Mouse (Mus musculus): ENCODE measurements around the gene Rgmb. TPM values are rescaled to one million over a fixed set of nuclear protein-coding genes. Genes with fewer than 3 reads are reported as not detected.

Rgmb gene
- total RNA-seq (2014; rRNA removed; ENCODE audit: low replicate concordance) (15.7 and 26.9 TPM in 2 replicates), polyA plus RNA-seq (2015; fragmentation: Nextera tagmentation; extraction: Ambion mirVana) (7.2 and 8.4 TPM in 2 replicates)

DNA sequence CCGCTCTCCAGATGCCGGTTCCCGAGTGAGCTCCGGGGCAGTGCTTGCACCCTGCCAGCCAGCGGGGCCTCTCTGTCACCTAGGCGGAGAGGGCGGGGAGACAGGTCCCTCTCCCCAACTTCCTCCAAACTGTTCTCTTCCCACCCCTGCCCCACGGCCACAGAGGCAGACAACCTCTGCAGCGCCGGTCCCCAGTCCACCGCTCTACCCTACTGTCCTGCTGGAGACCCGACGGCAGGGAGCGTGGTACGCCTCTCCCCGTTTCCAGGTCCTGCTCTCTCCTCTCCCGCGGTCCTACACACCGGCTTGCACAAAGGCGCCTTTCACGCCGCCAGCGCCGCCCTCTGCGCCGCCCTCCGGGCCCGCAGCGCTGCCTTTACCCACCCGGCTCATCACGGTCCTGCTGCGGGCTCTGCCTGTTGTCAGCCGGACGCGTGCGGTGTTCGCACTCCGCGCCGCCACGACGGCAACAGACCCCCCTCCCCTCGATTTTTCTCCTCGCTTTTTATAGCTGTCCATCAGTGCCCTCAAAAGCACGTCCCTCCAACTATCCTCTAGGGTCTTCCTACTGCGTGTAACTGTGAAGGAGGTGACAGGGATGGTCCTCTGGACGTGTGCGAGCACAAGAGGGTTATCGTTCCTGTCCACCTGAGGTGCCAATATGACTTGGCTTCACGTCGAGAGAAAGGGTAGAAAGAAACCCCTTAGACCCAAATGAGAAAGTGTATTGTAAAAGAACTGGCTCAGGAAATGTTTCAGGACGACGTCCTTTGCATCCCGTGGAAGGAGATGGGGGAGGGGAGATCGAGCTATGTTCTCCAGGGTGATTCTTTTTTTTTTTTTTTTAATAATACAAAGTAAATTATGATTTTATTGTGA, at the start of gene Rgmb:
TSS of gene Rgmb (minus strand) at position 274 of the 879 bp plus-strand sequence.
- DNase-seq (ENCODE audit: low spot score) (no peak), ATAC-seq (ENCODE audit: insufficient read depth, low read depth) (no peak)
- Histone ChIP-seq H3K4me3 (ENCODE audit: low read depth, low read length) (peak within 1 kb of the TSS; percentile 67), H3K36me3 (replicated peaks; ENCODE audit: control insufficient read depth, insufficient read depth, low read length) (no peaks in the 10 kb centered on the region), H3K27me3 (ENCODE audit: control insufficient read depth, insufficient read depth, low read length) (no peaks in the 10 kb centered on the region), H3K4me2 (ENCODE audit: low read depth, low read length) (peak within 1 kb of the TSS; percentile 99), H3K4me1 (ENCODE audit: control insufficient read depth, insufficient read depth) (peaks cover 18% of the 10 kb centered on the region), H3K9ac (replicated peaks; ENCODE audit: low read depth, low read length) (peak within 1 kb of the TSS; percentile 62), H3K27ac (ENCODE audit: low read depth) (peak within 1 kb of the TSS; percentile 70), H3K9me3 (replicated peaks; ENCODE audit: control insufficient read depth, low read length) (no peaks in the 10 kb centered on the region)
- TF ChIP-seq EP300 (IDR thresholded peaks at IDR 0.05; ENCODE audit: low read depth) (no peak), CTCF (IDR thresholded peaks at IDR 0.05; ENCODE audit: low read depth) (no peak)
- under 1% methylated on average over 54 of the region's 55 CpGs for WGBS

- Histone ChIP-seq H3K4me2 (ENCODE audit: low read depth, low read length) (no peak overlapping the region), H3K9ac (replicated peaks; ENCODE audit: low read depth, low read length) (no peak overlapping the region), H3K36me3 (replicated peaks; ENCODE audit: control insufficient read depth, insufficient read depth, low read length) (no peaks in the 10 kb centered on the region), H3K9me3 (replicated peaks; ENCODE audit: control insufficient read depth, low read length) (no peaks in the 10 kb centered on the region), H3K27ac (ENCODE audit: low read depth) (no peak overlapping the region), H3K4me1 (ENCODE audit: control insufficient read depth, insufficient read depth) (no peaks in the 10 kb centered on the region), H3K27me3 (ENCODE audit: control insufficient read depth, insufficient read depth, low read length) (no peaks in the 10 kb centered on the region), H3K4me3 (ENCODE audit: low read depth, low read length) (no peak overlapping the region)
- no peak for DNase-seq (ENCODE audit: low spot score)
- 64% methylated on average over 6 of the region's 6 CpGs for WGBS
- no peak for ATAC-seq (ENCODE audit: insufficient read depth, low read depth)
- TF ChIP-seq EP300 (IDR thresholded peaks at IDR 0.05; ENCODE audit: low read depth) (no peak), CTCF (IDR thresholded peaks at IDR 0.05; ENCODE audit: low read depth) (no peak)
Observed at GRCm38 (mm10) chr17:15874765-15875164, 43.9 kb upstream of the Rgmb start.

DNA sequence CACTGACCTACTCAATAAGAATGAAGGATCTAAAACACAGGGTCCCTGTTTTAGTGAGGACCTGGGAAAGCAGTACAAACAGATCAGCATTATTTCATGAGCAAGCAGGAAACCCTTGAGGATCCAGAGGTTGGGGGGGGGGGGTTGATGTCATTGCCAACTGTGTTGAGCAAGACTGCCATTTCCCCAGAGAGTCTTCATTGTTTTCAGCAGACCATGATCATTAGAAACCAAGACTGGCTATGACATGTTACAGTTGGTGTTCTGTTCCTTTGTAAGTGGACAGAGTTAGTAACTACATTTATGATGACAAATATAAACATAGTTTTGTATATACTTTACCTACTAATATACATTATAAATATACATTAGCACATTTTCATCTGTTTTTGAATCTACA, 41.3 kb upstream of the Rgmb start:
- Histone ChIP-seq H3K9me3 (replicated peaks; ENCODE audit: control insufficient read depth, low read length) (no peaks in the 10 kb centered on the region), H3K4me3 (ENCODE audit: low read depth, low read length) (no peak overlapping the region), H3K27ac (ENCODE audit: low read depth) (no peak overlapping the region), H3K9ac (replicated peaks; ENCODE audit: low read depth, low read length) (no peak overlapping the region), H3K4me1 (ENCODE audit: control insufficient read depth, insufficient read depth) (no peaks in the 10 kb centered on the region), H3K36me3 (replicated peaks; ENCODE audit: control insufficient read depth, insufficient read depth, low read length) (no peaks in the 10 kb centered on the region), H3K4me2 (ENCODE audit: low read depth, low read length) (no peak overlapping the region), H3K27me3 (ENCODE audit: control insufficient read depth, insufficient read depth, low read length) (no peaks in the 10 kb centered on the region)
- DNase-seq (ENCODE audit: low spot score) (peak; percentile 7), ATAC-seq (ENCODE audit: insufficient read depth, low read depth) (no peak)
- TF ChIP-seq EP300 (IDR thresholded peaks at IDR 0.05; ENCODE audit: low read depth) (no peak), CTCF (IDR thresholded peaks at IDR 0.05; ENCODE audit: low read depth) (no peak)

DNA sequence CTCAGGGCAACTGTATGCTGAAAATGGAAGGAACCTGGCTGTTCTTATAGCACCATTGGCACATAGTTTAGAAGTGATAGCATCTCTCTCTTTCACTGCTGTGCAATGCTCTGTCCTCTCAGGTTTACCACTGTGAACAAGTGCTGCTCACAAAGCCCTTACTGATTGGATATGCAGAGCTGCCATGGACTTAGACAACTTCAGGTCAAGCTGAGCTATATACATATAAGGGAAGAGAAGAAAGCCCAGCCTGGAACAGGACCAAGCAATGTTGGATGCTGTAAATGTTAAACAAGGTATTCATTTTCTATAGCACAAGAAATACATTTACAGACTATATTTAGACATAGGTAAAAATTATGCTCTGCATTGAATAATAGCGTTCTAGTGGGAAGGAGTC, 34.4 kb upstream of the Rgmb start:
- no peaks in the 10 kb centered on the region for H3K36me3 ChIP-seq (replicated peaks; ENCODE audit: control insufficient read depth, insufficient read depth, low read length)
- ATAC-seq (ENCODE audit: insufficient read depth, low read depth): no peak
- no peaks in the 10 kb centered on the region for H3K4me1 ChIP-seq (ENCODE audit: control insufficient read depth, insufficient read depth)
- H3K4me2 ChIP-seq (ENCODE audit: low read depth, low read length): no peak overlapping the region
- no peak overlapping the region for H3K27ac ChIP-seq (ENCODE audit: low read depth)
- H3K9ac ChIP-seq (replicated peaks; ENCODE audit: low read depth, low read length): no peak overlapping the region
- WGBS: 88% methylated on average over 1 of the region's 1 CpGs
- TF ChIP-seq EP300 (IDR thresholded peaks at IDR 0.05; ENCODE audit: low read depth) (no peak), CTCF (IDR thresholded peaks at IDR 0.05; ENCODE audit: low read depth) (no peak)
- H3K27me3 ChIP-seq (ENCODE audit: control insufficient read depth, insufficient read depth, low read length): no peaks in the 10 kb centered on the region
- no peak overlapping the region for H3K4me3 ChIP-seq (ENCODE audit: low read depth, low read length)
- no peaks in the 10 kb centered on the region for H3K9me3 ChIP-seq (replicated peaks; ENCODE audit: control insufficient read depth, low read length)
- DNase-seq (ENCODE audit: low spot score): no peak

- no peaks in the 10 kb centered on the region for H3K4me1 ChIP-seq (ENCODE audit: control insufficient read depth, insufficient read depth)
- H3K27me3 ChIP-seq (ENCODE audit: control insufficient read depth, insufficient read depth, low read length): no peaks in the 10 kb centered on the region
- ATAC-seq (ENCODE audit: insufficient read depth, low read depth) (no peak), DNase-seq (ENCODE audit: low spot score) (no peak)
- WGBS: 45% methylated on average over 4 of the region's 4 CpGs
- no peaks in the 10 kb centered on the region for H3K9me3 ChIP-seq (replicated peaks; ENCODE audit: control insufficient read depth, low read length)
- no peak overlapping the region for H3K27ac ChIP-seq (ENCODE audit: low read depth)
- H3K4me3 ChIP-seq (ENCODE audit: low read depth, low read length): no peak overlapping the region
- TF ChIP-seq EP300 (IDR thresholded peaks at IDR 0.05; ENCODE audit: low read depth): no peak
- no peak for TF ChIP-seq CTCF (IDR thresholded peaks at IDR 0.05; ENCODE audit: low read depth)
- no peak overlapping the region for H3K4me2 ChIP-seq (ENCODE audit: low read depth, low read length)
- no peak overlapping the region for H3K9ac ChIP-seq (replicated peaks; ENCODE audit: low read depth, low read length)
- no peaks in the 10 kb centered on the region for H3K36me3 ChIP-seq (replicated peaks; ENCODE audit: control insufficient read depth, insufficient read depth, low read length)
Observed at GRCm38 (mm10) chr17:15862355-15862754, 31.5 kb upstream of the Rgmb start.

All from heart, postnatal 0 days (tissue).